Mouse (Mus musculus): ENCODE measurements around the gene Olfr1245.
"Not testable (repeated sequence)": the region's sequence is repeated elsewhere in the genome, so short reads cannot be mapped to it uniquely, and the experiment has no call there.

The Olfr1245 gene

DNA sequence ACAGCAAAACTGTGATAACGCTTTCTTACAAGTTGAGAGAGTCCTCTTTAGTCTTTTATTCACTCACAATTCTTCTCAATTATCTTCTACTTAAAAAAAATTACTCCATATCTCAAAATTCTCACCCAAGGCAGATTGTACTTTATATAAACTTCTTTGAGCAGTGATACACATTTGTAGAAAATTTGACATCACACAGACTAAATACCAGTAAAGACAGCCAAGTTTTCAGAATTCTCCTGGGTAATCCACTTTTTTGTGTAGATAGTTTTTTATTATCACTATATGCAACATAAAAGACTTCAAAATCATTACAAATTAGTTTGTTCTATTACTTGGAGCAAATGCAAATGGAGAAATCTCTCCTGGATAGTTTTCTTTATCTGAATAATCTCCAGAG lies at the start of gene Olfr1245:
Olfr1245 (minus strand) TSS at position 101 of the 400 bp plus-strand sequence.
- DNase-seq (ENCODE audit: low spot score): no peak

DNA sequence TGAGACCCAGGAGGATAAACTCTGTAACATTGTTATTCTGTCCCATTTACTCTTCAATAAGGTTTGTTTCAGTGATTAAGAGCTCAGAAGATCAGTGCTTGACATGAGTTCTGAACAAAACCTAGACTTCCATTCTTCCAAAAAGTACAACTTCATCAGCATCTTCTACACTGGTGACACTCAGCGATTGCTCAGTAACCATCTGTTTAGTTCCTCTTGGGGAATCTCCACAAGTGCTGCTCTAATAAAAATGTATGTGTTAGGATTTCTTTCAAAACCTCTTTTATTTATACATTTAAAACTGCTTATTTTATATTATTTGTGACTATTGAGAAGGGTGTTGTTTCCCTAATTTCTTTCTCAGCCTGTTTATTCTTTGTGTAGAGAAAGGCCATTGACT lies 39.9 kb upstream of the Olfr1245 start, which contains the start of gene Olfr1248:
Olfr1248 (minus strand) TSS at position 101 of the 400 bp plus-strand sequence.
- DNase-seq (ENCODE audit: low spot score): not testable (repeated sequence)

DNA sequence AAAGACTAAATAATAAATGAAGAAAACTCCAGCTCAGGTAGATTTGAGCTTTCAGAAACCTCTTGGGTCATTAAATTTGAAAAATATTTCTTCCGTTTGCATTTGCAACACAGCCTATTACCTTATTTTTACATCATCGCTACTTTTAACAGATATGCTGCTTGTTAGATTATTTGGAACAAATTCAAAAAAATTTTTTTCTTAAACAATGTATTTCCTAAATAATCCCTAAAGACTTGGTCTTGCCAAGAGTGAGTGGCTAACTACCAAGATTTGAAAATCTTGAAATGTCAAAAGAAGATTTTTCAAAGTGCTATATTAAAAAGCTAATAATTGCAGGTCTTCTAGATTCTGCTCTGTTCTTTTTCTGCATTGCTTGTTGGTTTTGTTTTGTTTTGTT lies 35.8 kb upstream of the Olfr1245 start, which contains the start of gene Olfr1247:
Olfr1247 (minus strand) TSS at position 101 of the 400 bp plus-strand sequence.
- DNase-seq (ENCODE audit: low spot score): no peak

DNA sequence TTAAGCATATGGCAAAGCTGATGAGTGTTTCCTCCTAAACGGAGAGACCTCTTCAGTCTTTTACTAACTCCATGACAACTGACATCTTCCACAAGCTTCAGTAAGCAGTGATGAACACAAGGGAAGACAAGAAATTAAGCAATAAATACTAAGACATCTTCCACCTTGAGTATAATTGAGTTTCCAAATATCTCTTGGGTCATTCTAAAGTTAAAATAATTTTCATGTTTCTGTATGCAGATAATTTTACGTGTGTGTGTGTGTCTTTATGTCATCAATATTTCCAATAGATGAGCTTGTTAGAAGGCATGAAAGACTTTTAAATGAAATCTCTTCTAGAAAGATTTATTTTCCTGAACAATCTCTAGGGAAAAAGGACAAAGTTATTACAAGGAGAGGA lies 14.8 kb upstream of the Olfr1245 start, which contains the start of gene Olfr1246:
Olfr1246 (minus strand) TSS at position 101 of the 400 bp plus-strand sequence.
- DNase-seq (ENCODE audit: low spot score): no peak

DNA sequence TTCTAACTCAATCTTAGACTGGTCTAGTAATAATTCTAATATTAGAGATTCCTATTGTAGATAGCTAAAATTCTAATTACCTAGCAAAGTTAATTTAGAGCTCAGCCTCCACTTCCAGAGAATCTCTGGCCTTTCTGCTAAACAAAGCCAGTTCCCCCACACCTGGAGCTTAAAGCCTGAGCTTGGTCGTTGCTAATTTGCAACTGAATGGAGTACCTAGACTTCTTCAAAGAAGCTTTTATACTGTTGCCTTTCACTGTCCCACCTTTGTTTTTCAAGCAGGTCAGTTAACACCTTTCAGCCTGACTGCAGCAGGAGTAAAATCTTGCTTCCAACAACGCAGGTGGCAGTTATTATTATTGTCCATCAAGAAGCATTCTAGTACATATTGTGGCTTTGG lies 15.5 kb downstream of the Olfr1245 start:
- not testable (repeated sequence) for DNase-seq (ENCODE audit: low spot score)

DNA sequence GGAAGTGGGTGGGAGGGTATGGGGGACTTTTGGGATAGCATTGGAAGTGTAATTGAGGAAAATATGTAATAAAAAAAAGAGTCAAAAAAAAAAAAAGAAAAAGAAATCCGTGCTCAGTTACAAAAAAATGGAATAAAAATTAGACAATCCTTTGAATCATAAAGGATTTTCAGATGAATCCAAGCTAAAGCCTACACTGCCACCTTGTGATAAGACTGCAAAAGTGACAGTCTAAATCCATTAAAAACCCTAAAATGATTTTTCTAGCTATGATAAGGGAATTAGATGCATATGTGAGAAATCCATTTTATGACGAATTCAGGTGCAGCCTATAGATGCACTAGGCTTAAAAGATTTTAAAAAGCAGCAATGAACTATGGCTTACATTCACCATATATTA lies 33.7 kb downstream of the Olfr1245 start:
- DNase-seq (ENCODE audit: low spot score): peak; percentile 3

DNA sequence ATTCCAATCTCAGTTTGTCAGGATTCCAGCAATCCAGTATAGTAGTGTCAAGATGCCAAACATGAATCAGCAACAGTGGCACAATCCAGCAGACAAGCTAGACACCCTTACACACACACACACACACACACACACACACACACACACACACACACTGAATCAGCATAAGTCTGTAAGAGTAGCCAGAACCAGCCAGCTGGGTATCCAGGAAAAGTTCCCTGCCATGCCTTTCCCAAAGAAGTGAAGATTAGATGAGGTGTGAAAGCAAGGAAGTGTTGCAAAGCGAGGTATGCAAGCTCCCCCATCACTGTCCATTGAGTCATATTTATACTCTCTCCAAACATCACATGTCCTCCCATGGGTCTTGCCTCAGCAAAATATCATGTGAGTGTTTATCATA lies 38.3 kb downstream of the Olfr1245 start:
- DNase-seq (ENCODE audit: low spot score): no peak

DNA sequence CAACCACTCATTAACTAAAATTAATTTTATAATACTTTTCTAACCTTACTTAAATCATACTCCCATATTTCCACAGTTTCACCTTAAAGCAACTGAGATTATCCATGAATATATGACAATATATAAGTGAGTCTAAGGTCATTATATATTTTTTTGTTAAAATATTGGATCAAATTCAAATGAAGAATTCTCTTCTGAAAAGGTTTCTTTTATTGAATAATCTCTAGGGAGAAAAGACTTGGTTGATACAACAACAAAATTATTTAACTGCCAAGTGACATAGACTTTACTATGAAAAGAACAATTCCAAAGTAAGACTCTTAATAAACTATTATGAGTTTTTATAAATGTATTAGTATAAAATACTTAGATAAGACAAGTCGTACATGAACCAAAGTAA lies 46.9 kb downstream of the Olfr1245 start, which contains the start of gene Olfr1243:
Olfr1243 (minus strand) TSS at position 101 of the 400 bp plus-strand sequence.
- DNase-seq (ENCODE audit: low spot score): no peak
